Mouse (Mus musculus) testis, postnatal 14 days (tissue): ENCODE results near the gene Gm4064.
"Not testable (repeated sequence)": the region's sequence is repeated elsewhere in the genome, so short reads cannot be mapped to it uniquely, and the experiment has no call there.

ENCODE experiments used
- DNase-seq: peaks from one replicate; pipeline ENCODE4 v3.0.0; 2021; ENCODE audit warnings: low spot score

Gene Gm4064

DNA sequence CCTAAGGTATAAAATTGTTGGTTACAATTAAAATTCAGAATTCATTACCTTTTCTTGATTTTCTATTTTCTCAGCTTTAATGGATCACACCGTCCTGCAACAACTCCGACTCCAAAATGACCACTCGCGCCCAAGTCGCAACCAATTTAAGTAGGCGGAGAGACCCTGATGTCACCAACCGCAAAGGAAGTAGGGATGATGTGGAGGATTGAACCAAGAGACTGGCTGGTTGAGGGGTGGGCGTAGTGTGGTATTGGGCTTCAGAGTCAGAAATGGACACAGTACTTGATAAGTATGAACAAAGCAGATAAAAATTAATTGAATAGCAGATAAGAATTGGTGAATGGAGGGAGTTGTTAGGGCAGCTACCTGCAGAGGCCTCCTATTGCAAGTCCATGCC lies at the start of gene Gm4064:
Gene Gm4064 (minus strand): TSS at position 101 of the 400 bp plus-strand sequence.
- not testable (repeated sequence) for DNase-seq

DNA sequence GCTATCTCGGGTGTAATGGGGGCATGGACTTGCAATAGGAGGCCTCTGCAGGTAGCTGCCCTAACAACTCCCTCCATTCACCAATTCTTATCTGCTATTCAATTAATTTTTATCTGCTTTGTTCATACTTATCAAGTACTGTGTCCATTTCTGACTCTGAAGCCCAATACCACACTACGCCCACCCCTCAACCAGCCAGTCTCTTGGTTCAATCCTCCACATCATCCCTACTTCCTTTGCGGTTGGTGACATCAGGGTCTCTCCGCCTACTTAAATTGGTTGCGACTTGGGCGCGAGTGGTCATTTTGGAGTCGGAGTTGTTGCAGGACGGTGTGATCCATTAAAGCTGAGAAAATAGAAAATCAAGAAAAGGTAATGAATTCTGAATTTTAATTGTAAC lies 34.4 kb upstream of the Gm4064 start, which contains the start of the genes Rbmy and Gm10256:
Gene Rbmy (plus strand): TSS at position 301 of the 400 bp plus-strand sequence.
Gene Gm10256 (plus strand): TSS at position 320 of the 400 bp plus-strand sequence.
- not testable (repeated sequence) for DNase-seq
